Mouse (Mus musculus) heart, embryonic 15.5 days (tissue): ENCODE measurements around the gene Kcns1. TPM values are rescaled to one million over a fixed set of nuclear protein-coding genes. Genes with fewer than 3 reads are reported as not detected.
"Not testable (repeated sequence)": the region's sequence is repeated elsewhere in the genome, so short reads cannot be mapped to it uniquely, and the experiment has no call there.

Experiments
- ATAC-seq: fragments of 200-750 bp; cut with Nextera tagmentation; replicated peaks from 2 replicates; pipeline ENCODE4 v1.8.0; 2017; ENCODE audit warnings: low read depth, moderate TSS enrichment; ENCODE audit not compliant: insufficient number of reproducible peaks, insufficient read depth, low FRiP score
- H3K27ac ChIP-seq: fragments of 300-500 bp; sonication (generic); 2 replicates; pipeline ENCODE4 v1.5.1; 2015; ENCODE audit warnings: mild to moderate bottlenecking, inconsistent platforms
- H3K27me3 ChIP-seq: fragments of 300-500 bp; sonication (generic); 2 replicates; pipeline ENCODE4 v1.6.1; 2015; ENCODE audit warnings: inconsistent platforms
- H3K36me3 ChIP-seq: fragments of 300-500 bp; sonication (generic); 2 replicates; pipeline ENCODE4 v1.6.1; 2015; ENCODE audit warnings: mild to moderate bottlenecking, inconsistent platforms
- H3K4me1 ChIP-seq: fragments of 300-500 bp; sonication (generic); replicated peaks from 2 replicates; pipeline ENCODE4 v1.6.1; 2015; ENCODE audit warnings: inconsistent platforms
- H3K4me2 ChIP-seq: fragments of 300-500 bp; sonication (generic); 2 replicates; pipeline ENCODE4 v1.6.1; 2015; ENCODE audit warnings: inconsistent platforms, mild to moderate bottlenecking, moderate library complexity
- H3K4me3 ChIP-seq: fragments of 300-500 bp; sonication (generic); 2 replicates; pipeline ENCODE4 v1.5.1; 2015; ENCODE audit warnings: mild to moderate bottlenecking, inconsistent platforms
- H3K9ac ChIP-seq: fragments of 300-500 bp; sonication (generic); 2 replicates; pipeline ENCODE4 v1.6.1; 2015; ENCODE audit warnings: mild to moderate bottlenecking, inconsistent platforms
- H3K9me3 ChIP-seq: fragments of 300-500 bp; sonication (generic); replicated peaks from 2 replicates; pipeline ENCODE4 v1.6.1; 2016; ENCODE audit warnings: inconsistent platforms
- WGBS: fragments of 180-500 bp; shearing (Covaris S2); methylation state at CpG from one replicate; pipeline ENCODE4 v1.1.7; 2015; ENCODE audit warnings: mixed read lengths; 5-methylcytosine and 5-hydroxymethylcytosine counted together
- polyA plus RNA-seq: library from polyadenylated mRNA; unstranded; fragments of >200 nt; fragmentation: Nextera tagmentation; extraction: Ambion mirVana; gene quantifications from 2 replicates; pipeline ENCODE4 v1.2.1, GENCODE M21; 2015

Gene Kcns1
- 0.20 and 0.24 TPM in 2 replicates for polyA plus RNA-seq

DNA sequence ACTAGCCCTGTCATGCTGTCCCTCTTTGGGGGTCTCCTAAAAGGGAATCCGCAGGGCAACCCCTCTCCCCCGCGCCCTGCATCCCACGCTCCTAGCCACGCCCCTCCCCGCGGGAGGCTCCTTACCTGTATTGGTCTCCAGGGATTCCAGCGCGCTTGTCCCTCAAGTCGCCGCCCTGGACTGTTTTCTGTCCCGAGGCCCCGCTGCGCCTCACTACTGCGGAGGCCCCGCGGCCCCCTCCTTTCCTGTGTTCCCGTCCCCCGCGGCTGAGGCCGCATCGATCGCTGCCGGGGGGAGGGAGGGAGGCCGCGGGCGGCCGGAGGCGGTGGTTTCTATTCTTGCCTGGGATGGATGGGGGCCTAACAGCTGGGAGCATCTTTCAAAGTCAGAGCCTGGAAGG lies at the start of gene Kcns1:
TSS of gene Kcns1 (minus strand) at position 212 of the 400 bp plus-strand sequence.
- Histone ChIP-seq H3K36me3 (no peaks in the 10 kb centered on the region), H3K9ac (no peak within 1 kb of the TSS; the same call in 1 of the 2 replicates), H3K4me3 (peak within 1 kb of the TSS; percentile 39), H3K27ac (no peak within 1 kb of the TSS), H3K4me2 (peak within 1 kb of the TSS; percentile 63), H3K27me3 (peaks cover 66% of the 10 kb centered on the region), H3K4me1 (peaks cover 34% of the 10 kb centered on the region), H3K9me3 (no peaks in the 10 kb centered on the region)
- no peak for ATAC-seq
- under 1% methylated on average over 29 of the region's 29 CpGs for WGBS

DNA sequence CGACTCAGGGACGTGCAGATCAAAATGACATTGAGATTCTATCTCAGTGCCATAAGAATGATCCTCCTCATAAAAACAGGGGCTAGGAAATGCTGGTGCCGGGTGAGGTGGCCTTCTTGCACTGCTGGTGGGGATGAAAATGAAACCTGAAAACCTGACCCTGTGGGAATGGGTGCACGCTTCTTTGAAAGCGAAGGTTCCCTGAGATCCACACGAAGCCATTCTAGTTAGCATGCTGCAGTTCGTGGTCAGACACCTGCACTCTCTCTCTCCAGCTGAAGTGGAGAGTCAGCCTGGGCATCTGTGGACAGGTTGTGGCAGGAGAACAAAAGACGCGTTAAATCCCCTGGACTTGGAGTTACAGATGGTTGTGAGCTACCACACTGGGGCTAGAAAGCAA lies 48.4 kb upstream of the Kcns1 start:
- Histone ChIP-seq H3K9ac (no peak overlapping the region), H3K36me3 (no peaks in the 10 kb centered on the region), H3K27me3 (no peaks in the 10 kb centered on the region), H3K4me2 (no peak overlapping the region), H3K27ac (no peak overlapping the region), H3K4me3 (no peak overlapping the region), H3K4me1 (no peaks in the 10 kb centered on the region), H3K9me3 (no peaks in the 10 kb centered on the region)
- 74% methylated on average over 9 of the region's 9 CpGs for WGBS
- ATAC-seq: no peak

DNA sequence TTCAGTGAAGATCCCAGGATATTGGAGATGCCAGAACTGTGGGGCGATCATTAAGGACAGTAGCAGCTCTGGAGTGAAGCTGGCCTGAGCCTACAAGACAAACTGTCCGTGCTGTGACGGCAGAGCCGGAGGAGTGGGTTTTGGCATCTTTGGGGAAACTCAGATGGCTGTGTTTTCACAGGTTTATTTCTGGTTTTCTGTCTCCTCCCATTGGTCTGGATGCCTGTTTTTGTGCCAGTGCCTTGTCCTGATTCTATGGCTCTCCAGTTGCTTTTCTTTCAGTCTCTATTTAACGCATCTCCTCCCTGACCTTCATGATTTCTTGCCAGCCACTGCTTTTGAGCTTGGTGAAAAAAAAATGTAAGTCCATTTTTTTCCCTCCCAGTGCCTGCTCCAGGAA lies 41.8 kb upstream of the Kcns1 start:
- Histone ChIP-seq H3K9me3 (no peaks in the 10 kb centered on the region), H3K4me1 (no peaks in the 10 kb centered on the region), H3K9ac (no peak overlapping the region), H3K4me3 (no peak overlapping the region), H3K36me3 (no peaks in the 10 kb centered on the region), H3K4me2 (no peak overlapping the region), H3K27ac (no peak overlapping the region), H3K27me3 (no peaks in the 10 kb centered on the region; the same call in 1 of the 2 replicates)
- ATAC-seq: no peak
- WGBS: 83% methylated on average over 5 of the region's 5 CpGs

DNA sequence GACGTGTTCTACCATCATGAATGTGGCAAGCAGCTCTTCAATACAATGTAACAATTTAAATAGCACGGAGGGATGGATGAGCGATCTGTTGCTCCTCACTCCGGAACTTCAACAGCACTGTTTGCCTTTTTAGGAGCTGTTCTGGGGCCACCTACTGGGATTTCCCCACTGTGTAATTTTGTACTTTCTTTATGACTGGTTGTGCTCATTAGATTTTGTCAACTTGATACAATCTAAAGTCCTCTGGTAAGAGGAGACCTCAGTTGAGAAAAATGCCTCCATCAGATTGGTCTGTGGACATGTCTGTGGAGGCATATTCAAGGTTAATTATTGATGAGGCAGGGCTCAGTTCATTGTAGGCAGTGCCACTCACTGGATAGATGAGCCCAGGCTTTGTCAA lies 40.0 kb upstream of the Kcns1 start:
- H3K27me3 ChIP-seq: no peaks in the 10 kb centered on the region; the same call in 1 of the 2 replicates
- WGBS: 86% methylated on average over 4 of the region's 4 CpGs
- no peak overlapping the region for H3K27ac ChIP-seq
- H3K4me2 ChIP-seq: no peak overlapping the region
- ATAC-seq: no peak
- no peak overlapping the region for H3K4me3 ChIP-seq
- no peaks in the 10 kb centered on the region for H3K9me3 ChIP-seq
- H3K36me3 ChIP-seq: no peaks in the 10 kb centered on the region
- H3K9ac ChIP-seq: no peak overlapping the region
- H3K4me1 ChIP-seq: no peaks in the 10 kb centered on the region

DNA sequence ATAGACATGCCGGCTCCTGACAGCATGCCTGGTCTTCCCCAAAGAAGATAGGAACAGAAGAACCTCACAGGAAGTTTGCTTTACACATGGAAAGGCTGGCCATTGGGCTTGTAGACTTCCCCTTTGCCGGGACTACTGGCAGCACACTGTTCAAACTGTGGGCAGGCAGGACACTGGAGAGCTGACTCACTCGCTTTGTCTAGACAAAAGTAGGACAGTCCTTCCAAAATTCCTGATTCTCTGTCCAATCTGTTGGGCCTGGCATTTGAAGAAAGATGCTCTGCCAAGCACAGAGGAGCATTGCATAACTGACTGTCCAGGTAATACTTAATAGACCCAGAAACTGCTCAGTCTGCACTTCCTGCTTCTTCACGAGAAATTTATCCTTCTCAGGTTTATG lies 35.8 kb upstream of the Kcns1 start:
- ATAC-seq: no peak
- Histone ChIP-seq H3K27ac (no peak overlapping the region), H3K9ac (no peak overlapping the region), H3K4me1 (no peaks in the 10 kb centered on the region), H3K9me3 (no peaks in the 10 kb centered on the region), H3K27me3 (no peaks in the 10 kb centered on the region), H3K4me2 (no peak overlapping the region), H3K4me3 (no peak overlapping the region), H3K36me3 (no peaks in the 10 kb centered on the region)
- 61% methylated on average over 4 of the region's 4 CpGs for WGBS

DNA sequence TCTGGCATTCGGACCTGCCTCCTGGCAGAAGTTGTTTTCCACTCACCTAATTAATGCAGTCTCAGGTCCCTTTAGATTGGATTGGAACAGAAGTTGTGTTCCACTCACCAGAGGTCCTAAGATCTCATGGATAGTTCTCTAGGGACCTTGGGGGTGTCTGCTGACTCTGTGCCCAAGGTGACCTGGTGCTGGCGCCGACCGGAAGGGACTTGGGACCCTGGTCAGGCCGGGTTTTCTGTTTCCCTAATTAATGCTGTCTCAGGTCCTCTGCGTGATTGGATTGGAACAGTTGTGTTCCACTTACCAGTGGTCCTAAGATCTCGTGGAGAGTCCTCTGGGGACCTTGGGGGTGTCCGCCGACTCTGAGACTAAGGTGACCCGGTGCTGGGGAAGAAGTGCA lies 35.1 kb upstream of the Kcns1 start:
- not testable (repeated sequence) for H3K4me3 ChIP-seq, ATAC-seq, H3K27me3 ChIP-seq, H3K36me3 ChIP-seq, H3K4me1 ChIP-seq, H3K9ac ChIP-seq, H3K4me2 ChIP-seq, H3K27ac ChIP-seq, H3K9me3 ChIP-seq
- WGBS: 91% methylated on average over 10 of the region's 10 CpGs

DNA sequence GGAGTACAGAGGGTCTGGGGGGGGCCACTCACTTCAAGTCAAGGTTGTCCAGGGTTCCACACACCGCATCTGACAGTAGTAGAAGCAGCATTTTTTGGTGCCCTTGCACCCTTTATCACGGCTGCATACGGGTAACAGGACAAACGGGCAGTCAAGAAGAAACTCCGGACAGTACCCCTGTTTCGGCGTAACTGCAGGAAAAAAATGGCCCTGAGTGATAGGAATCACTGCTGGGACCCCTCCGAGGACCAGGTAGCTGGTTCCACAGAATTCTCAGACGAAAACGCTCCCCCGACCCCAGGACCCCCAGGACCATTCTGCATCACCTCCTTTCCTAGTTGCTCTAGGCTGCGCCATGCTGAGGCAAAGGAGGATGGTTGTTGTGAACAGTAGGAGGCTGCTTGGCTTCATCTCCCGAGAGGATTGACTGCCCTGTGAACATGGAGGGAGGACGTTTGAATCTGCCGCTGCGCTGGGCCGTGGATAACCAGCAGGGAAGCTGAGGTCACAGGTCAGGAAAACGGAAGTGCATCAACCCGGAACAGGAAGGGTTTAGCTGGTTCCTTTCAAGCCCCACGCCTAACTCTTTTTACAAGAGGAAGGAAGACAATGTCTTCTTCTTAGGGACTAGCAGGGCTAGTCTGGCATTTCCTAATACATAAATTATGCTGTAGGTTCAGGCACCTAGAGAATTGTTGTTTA lies 28.9 kb upstream of the Kcns1 start, which contains the start of gene Wfdc15a:
TSS of gene Wfdc15a (minus strand) at position 505 of the 702 bp plus-strand sequence.
- Histone ChIP-seq H3K36me3 (no peaks in the 10 kb centered on the region), H3K27me3 (no peaks in the 10 kb centered on the region), H3K4me1 (no peaks in the 10 kb centered on the region), H3K9me3 (no peaks in the 10 kb centered on the region), H3K4me2 (no peak within 1 kb of the TSS), H3K9ac (no peak within 1 kb of the TSS), H3K27ac (no peak within 1 kb of the TSS), H3K4me3 (no peak within 1 kb of the TSS)
- ATAC-seq: no peak
- WGBS: 76% methylated on average over 20 of the region's 20 CpGs

DNA sequence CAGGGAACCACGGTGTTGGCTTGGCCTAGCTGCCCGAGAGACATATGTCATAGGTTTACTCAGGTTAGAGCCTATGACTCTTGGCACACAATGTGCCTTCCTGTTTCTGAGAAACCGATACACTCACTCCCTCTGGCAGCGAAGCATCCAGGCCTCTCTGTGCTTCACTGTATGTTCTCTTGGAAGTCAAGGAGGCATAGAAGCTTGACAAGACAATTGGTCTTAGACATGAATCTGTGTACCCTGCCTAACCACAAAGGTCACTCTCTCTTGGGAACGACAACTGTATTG lies 25.7 kb upstream of the Kcns1 start:
- Histone ChIP-seq H3K4me2 (no peak overlapping the region), H3K4me1 (no peaks in the 10 kb centered on the region), H3K27ac (no peak overlapping the region), H3K36me3 (no peaks in the 10 kb centered on the region), H3K27me3 (no peaks in the 10 kb centered on the region), H3K4me3 (no peak overlapping the region), H3K9ac (no peak overlapping the region), H3K9me3 (no peaks in the 10 kb centered on the region)
- no peak for ATAC-seq
- WGBS: 79% methylated on average over 5 of the region's 5 CpGs

DNA sequence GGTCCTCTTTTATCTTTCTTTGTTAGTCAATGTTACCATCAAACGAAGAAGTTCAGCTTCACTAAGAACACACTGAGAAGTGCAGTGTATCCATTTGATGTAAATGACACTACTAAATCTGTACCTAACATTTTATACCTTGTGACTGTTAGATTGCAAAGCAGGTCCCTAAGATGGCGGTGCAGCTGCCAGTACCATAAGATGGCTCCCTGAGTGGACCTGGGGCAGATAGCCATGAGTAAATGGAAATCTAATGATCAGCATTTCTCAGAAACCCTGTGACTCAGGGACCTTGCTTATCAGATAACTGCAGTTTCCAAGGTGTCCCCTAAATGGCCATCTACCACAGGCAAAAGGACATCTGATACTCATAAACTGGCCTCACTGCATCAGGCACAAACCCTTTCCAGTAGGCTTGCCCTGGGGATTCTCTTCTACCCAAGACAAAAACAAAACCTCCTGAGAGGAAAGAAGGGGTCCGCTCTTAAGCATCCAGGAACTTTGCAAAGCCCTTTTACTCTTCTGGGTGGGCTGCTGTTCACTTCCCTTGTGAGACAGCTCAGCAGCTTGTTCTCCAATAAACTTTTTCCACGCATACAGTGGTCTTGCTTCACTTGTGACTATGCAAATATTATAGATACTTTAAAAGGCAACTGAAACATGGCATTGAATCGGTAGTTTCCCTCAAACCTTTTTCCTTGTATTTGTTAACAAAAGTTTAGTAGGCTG lies 25.2 kb upstream of the Kcns1 start:
- no peak overlapping the region for H3K4me3 ChIP-seq
- ATAC-seq: no peak
- H3K27me3 ChIP-seq: no peaks in the 10 kb centered on the region
- no peaks in the 10 kb centered on the region for H3K4me1 ChIP-seq
- no peak overlapping the region for H3K27ac ChIP-seq
- no peaks in the 10 kb centered on the region for H3K36me3 ChIP-seq
- no peak overlapping the region for H3K9ac ChIP-seq
- H3K9me3 ChIP-seq: no peaks in the 10 kb centered on the region
- WGBS: 82% methylated on average over 5 of the region's 5 CpGs
- no peak overlapping the region for H3K4me2 ChIP-seq

DNA sequence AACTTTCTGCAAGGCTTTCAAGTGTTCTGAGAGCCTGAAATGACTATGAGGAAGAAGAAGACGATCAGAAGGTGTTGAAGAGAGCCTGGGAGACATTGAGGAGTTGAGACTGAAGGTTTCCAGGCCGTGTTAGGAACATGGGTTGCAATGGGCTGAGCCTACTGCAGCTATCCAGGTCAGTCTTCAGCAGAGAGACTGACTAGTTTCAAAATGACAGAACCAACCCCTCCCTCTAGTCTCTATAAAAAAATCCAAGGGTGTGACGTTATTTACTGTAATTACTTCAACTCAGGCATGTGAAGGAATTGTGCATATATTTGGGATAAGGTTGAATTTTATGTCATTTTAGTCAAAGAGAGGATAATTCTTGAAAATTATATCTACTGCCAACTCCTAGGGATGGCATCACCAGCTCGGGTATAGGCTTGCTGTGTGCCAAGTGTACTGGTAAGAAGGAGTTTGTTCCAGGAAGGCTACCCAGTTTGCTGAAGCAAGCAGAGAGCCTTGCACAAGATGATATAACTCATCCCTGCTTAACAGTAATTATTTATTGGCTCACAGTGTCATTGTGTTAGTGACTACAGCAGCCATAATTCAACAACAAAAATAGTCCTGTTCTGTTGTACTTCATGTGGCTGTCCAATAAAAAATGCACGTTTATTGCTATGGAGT lies 24.2 kb upstream of the Kcns1 start:
- H3K27me3 ChIP-seq: no peaks in the 10 kb centered on the region
- no peak overlapping the region for H3K4me2 ChIP-seq
- no peaks in the 10 kb centered on the region for H3K9me3 ChIP-seq
- H3K4me1 ChIP-seq: no peaks in the 10 kb centered on the region
- H3K27ac ChIP-seq: no peak overlapping the region
- no peaks in the 10 kb centered on the region for H3K36me3 ChIP-seq
- H3K9ac ChIP-seq: no peak overlapping the region
- 65% methylated on average over 5 of the region's 5 CpGs for WGBS
- H3K4me3 ChIP-seq: no peak overlapping the region
- ATAC-seq: no peak

DNA sequence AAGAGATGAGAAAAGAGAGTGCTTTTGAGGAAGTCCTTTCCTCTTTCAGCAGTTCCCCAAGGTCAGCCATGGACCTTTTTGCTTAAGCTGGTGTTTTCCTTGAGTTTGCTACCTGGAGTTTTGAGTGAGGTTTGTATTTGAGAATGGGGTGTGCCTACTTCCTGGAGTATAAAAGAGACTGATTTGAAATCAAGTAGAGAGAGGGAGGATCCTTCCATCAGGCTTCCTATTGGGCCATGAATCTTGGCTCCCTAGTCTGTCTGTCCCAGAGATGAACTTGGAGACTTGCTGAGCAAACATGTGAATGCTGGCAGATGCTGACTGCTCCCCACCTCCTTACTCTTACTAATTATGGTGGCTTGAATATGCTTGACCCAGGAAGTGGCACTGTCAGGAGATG lies 21.4 kb upstream of the Kcns1 start:
- no peak overlapping the region for H3K27ac ChIP-seq
- ATAC-seq: no peak
- no peaks in the 10 kb centered on the region for H3K4me1 ChIP-seq

More for the DNA sequence above, 21.4 kb upstream of the Kcns1 start:
- H3K4me2 ChIP-seq: no peak overlapping the region
- H3K9ac ChIP-seq: no peak overlapping the region
- no peaks in the 10 kb centered on the region for H3K9me3 ChIP-seq
- H3K4me3 ChIP-seq: no peak overlapping the region
- H3K27me3 ChIP-seq: no peaks in the 10 kb centered on the region
- H3K36me3 ChIP-seq: no peaks in the 10 kb centered on the region
